Mouse (Mus musculus) urinary bladder, postnatal 14 days (tissue): ENCODE results near the gene Tut4.
A peak's percentile ranks its signal among the peaks of the same experiment; 100 is the strongest.

Experiments used
- DNase-seq: peaks from one replicate; pipeline ENCODE4 v3.0.0; 2021; ENCODE audit warnings: low spot score

Tut4 gene

DNA sequence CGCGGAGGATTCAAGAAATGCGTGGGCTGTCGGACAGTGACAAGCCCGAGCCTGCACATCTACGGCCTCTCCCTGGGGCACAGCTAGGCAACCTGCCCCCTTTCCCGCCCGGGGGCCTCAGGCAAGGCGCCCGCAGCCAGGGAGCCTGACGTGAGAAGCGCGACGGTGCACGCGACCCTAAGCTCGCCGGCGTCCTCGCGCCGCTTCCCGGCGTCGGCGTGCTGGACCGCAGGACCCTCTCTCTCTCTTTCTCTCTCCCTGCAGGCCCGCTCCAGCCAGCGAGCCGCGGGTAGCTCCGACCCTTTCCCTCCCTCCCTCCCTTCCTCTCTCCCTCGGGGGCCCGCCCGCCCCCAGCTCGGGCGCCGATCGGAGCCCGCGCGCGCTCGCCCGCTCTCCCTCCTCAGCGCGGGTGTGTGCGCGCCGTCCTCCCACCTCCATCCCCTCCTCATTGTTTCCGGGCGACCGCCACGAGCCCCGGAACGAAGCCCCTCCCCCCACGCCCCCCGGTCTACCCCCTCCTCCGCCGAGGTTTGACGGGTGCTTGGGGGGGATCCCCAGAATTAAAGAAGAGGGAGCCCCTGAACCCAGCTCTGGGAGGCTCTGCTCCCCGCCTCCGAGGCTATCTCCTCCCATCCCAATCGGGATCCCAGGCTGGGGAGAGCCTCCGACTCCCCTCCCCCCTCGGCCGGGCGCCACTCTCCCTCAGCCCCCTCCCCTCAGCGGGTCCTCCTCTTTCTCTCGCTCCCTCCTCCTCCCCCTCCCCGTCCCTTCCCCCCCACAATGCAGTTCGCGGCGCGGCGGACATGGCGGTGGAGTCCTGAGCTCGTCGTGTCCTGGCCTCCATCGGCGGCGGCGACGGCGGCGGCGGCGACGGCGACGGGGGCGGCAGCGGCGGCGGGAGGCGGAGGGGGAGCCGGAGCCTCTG is at the start of gene Tut4:
Gene Tut4 (plus strand): TSS at position 196 of the 925 bp plus-strand sequence.
- DNase-seq = peak; percentile 86

- no peak for DNase-seq
These were observed 34.6 kb upstream of the Tut4 start for GRCm38 (mm10) chr4:108424587-108424986.

DNA sequence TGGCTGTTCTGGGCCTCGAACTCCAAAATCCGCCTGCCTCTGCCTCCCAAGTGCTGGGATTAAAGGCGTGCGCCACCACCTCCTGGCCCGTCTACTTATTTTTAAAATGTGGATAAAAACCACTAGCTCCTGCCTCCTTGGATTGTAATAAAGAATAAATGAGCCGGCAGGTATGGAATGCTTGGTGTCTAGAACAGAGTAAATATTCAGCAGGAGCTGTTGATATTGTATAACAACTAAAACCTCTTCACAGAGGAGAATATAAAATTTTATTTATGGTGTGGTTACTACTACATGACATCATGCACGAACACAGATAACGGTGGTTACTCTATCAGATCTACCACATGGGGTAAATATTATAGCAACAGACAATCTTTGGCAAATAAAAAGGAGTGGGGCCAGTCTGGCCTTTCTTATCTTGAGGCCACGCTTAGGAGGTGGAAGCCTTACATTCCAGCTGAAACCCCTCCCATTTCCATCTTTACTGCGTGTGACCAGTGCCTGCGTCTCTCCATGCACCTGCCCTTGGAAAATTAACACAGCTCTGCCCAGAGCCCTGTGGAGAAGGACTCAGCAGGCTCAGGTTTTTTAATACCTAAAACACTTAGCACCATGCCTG is 31.4 kb upstream of the Tut4 start:
- no peak for DNase-seq

- DNase-seq = no peak
These were observed 30.9 kb upstream of the Tut4 start for GRCm38 (mm10) chr4:108428341-108428721.

DNA sequence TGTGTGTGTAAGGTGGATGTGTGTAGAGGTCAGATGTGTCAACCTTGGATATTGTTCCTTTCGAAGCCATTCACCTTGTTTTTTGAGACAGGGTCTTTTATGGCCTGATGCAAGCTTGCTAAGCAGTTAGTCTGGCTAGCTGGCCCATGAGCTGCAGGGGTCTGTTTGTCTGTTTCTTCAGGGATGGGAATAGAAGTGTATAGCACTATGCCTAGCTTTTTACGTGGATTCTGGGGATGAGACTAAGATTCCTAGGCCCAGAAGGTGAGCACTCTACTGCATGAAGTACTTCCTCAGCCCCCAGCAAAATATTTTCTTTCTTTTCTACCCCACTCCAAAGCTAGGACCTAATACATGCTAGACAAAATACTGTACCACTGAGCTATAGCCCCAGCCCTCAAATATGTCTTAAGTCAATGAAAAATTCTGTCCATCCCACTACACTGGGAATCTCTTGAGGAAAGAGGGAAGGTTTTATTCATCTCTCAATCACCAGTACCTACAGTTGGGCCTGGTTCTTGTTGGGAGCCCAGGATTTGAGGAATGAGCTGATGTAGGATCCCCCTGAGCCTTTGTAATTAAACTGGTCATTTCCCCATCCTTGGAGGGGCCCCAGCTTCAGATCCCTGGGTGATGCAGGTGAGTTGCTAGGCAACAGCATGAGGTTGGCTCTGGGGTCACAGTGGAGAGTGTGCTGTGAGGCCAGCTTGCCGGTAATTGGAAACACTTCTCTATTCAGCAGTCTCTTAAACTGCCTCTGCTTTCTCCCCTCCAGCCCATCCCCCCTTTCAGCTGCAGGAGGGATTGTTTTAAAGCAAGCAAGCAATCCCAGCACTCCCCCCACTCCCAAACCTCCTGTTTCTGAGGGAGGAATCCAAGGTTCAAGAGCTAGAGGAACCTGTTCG is 28.3 kb upstream of the Tut4 start:
- no peak for DNase-seq

- no peak for DNase-seq
These were observed 27.7 kb upstream of the Tut4 start for GRCm38 (mm10) chr4:108431561-108431936.

GRCm38 (mm10) chr4:108433341-108433740 is 25.9 kb upstream of the Tut4 start:
- DNase-seq = no peak

DNA sequence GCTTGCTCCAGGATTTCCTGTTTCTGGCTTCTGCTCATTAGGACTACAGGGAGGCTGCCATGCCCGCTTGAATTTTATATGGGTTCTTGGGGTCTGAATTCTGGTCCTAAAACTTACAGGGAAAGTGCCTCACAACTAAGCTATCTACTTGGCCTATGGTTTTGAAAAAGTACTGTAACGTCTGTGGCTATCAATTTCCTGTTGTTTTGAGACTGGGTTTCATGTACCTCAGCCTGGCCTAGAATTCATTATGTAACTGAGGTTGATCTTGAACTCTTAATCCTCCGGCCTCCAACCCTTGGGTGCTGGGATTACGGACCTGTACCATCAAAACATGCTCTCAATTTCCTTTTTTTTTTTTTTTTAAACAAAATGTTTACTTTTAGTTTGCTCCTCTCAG is 25.0 kb upstream of the Tut4 start:
- DNase-seq = no peak

GRCm38 (mm10) chr4:108434781-108435180 is 24.4 kb upstream of the Tut4 start:
- DNase-seq = no peak

DNA sequence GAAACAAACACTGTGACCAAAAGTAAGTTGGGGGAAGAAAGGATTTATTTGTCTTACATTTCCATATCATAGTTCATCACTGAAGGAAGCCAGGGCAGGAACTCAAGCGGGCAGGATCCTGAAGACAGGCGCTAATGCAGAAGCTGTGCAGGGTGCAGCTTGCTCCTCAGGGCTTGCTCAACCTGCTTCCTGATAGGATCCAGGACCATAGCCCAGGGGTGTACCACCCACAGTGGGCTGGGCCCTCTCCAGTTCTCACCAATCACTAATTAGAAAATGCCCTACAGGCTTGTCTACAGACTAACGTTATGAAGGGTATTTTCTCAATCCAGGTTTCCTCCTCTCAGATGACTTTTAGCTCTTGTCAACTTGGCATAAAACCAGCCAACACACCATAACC is 23.6 kb upstream of the Tut4 start:
- DNase-seq = no peak

- DNase-seq = no peak
These were observed 23.0 kb upstream of the Tut4 start for GRCm38 (mm10) chr4:108436225-108436624.

DNA sequence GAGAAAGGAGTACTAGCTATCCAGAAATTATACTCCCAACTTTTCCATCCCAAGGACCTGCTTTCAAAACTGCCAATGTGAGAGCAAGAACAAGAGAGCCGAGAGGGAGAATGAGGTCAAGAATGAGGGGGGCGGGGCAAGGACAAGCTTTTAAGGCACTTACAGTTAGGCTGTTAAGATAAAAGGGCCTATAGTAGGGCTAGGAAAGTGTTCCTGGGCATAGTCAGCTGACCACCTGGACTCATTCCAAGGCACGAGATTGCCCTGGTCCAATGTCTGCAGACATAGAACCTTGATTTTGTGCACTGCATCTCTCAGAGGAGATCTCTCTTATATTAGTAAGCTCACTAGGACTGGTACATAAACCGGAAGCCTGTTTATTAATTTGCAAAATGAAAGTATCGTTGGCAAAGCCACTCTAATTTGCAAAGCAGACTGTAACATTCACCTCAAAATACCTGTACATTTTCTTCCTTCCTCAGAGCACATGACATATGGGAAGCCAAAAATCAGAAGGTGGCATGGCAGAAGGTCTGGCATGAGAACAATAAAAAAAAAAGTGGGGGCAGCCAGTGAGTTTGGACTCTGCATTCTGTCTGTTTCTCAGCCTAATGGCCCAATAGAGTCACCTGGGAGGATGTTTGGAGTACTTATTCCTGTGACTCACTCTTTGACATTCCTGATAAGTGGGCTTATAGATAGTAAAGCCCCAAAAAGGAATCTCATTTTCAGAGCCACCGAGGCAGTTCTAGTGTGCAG is 21.0 kb upstream of the Tut4 start:
- DNase-seq = no peak

GRCm38 (mm10) chr4:108448091-108448490 is 11.1 kb upstream of the Tut4 start:
- no peak for DNase-seq

DNA sequence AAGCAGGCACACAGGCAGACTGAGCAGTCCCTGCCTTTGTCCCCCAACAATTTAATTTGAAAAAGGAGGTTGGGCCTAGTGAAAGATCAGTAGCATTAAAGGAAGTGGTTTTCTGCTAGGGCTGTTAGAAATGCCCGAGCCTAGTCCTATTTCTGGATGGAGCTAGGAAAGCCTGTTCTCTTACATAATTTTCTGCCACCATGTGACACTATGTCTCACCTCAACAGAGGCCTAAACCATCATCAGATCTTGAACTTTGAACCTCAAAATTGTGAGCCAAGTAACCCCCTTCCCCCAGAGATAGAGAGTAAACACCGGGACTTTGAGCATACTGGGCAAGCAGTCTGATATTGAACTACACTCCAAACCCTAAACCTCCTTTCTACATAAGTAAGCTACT is 3.2 kb upstream of the Tut4 start:
- no peak for DNase-seq

GRCm38 (mm10) chr4:108458201-108458741 is 955 bp upstream of the Tut4 start:
- no peak for DNase-seq

DNA sequence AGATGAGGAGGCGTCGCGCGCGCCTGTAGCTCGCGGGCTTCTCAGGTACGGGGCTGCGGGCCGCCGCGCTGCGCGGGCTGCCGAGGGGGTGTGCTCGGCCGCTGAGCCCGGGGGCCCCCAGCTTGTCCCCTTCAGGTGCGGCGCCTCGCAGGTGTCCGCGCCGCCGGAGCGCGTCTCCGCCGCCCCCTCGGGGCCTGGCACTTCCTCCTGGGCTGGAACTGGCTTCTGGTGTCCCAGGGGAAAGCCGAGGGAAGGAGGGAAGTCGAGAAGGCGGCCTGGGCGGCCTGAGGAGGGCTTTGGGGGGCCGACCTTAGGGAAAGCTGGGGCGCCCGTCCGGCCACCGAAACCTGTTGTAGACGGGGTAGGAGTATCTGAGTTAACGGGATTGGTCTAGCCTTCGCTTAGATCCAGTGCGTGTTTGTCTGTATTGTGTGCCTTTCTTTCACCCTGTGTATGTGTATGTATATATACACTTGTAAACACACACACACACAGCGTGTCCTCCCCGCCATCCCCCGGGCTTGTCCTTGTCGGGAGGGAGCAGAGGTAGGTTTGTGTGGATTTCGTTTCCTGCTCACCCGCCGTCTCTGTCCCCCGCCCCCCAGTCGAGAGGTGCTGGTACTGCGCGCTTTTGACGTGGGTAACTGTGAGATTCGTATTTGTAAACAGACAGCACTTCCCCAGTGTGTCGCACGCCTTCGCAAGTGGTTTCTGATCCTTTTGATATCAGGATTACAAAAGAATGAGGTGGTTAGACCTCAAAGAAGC is 1.1 kb downstream of the Tut4 start:
- DNase-seq = peak; percentile 50

DNA sequence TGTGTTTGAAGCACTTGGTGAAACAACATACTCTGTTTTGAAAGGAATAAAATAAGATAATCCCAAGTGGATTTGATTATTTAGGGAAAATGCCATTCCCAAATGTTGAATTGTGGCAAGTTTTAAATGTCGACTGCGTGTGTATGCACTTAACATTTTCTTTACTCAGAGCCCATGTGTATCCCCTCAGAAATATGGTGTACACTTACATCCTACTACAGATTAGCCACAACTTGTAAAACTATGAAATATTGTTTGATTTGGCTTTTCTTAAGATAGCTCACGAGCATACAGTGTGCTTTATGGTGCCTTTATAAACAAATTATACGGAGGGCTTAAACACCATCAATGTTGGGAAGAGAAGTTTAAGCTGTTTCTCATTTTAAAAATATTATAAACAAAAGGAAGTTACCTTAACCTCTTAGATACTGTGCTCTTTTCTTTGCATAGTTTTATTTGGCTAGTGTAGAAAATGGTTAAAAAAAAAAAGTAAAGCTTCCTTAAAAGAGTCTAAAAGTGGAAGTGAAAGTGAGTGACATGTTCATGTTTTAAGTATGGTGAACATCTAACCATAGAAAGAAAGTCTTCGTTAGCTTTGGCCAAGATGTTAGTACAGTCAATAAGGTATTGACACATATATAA is 2.2 kb downstream of the Tut4 start:
- DNase-seq = no peak

GRCm38 (mm10) chr4:108473586-108473985 is 14.4 kb downstream of the Tut4 start:
- DNase-seq = no peak

- no peak for DNase-seq
These were observed 23.6 kb downstream of the Tut4 start for GRCm38 (mm10) chr4:108482776-108483175.

DNA sequence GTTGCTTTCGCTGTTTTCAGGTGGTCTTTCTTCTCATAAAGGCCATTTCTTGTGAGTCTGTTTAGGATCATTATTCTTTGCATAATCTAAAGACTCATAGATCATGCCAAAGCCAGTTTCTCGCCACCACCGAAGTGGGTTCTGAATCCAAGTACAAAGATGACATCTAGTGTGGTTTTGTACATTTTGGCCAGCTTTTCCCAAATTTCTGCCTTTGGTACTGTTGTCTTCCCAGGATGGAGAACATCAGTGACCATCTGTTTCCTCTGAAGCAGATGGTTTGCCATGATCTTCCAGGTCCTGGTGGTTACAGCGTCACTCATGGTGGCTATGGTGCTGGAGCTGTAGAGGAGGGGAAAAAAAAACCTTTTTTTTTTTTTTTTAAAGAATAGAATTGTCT is 25.0 kb downstream of the Tut4 start:
- no peak for DNase-seq
